Mouse (Mus musculus): ENCODE data around the gene Mycbpap. TPM values are rescaled to one million over a fixed set of nuclear protein-coding genes. Genes with fewer than 3 reads are reported as not detected.
A peak's percentile ranks its signal among the peaks of the same experiment; 100 is the strongest.

Mycbpap gene
- polyA plus RNA-seq, 1 experiment from 2014 or later: 2.2 TPM

DNA sequence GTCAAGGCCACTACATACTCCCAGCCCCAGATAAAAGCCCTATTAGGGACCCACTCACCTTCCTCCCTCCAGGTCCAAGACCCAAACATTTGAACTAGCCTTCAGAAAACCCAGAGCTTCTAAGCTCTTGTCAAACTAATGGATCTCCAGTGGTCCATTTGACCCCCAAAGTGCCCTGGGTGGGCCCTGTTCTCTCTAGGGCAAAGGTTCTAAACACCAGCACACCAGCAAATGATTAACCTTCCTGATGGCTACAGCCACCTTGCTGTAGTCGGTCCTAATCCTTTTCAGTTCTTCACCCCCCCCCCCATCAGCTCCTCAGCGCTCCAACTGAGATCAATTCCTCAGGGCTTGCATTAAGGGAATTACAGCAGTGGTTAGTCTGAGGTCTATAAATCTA is 57.4 kb downstream of the Mycbpap start:
- 44% methylated on average over 2 of the region's 2 CpGs for WGBS
- H3K9me3 ChIP-seq (replicated peaks): no peaks in the 10 kb centered on the region
- ATAC-seq: no peak
- H3K9ac ChIP-seq: no peak overlapping the region
- no peak overlapping the region for H3K4me3 ChIP-seq
- H3K4me2 ChIP-seq: no peak overlapping the region
- H3K27ac ChIP-seq: no peak overlapping the region
- peaks cover 41% of the 10 kb centered on the region for H3K4me1 ChIP-seq
- peaks cover 16% of the 10 kb centered on the region for H3K36me3 ChIP-seq (ENCODE audit: poor library complexity, severe bottlenecking)
- H3K27me3 ChIP-seq: no peaks in the 10 kb centered on the region

DNA sequence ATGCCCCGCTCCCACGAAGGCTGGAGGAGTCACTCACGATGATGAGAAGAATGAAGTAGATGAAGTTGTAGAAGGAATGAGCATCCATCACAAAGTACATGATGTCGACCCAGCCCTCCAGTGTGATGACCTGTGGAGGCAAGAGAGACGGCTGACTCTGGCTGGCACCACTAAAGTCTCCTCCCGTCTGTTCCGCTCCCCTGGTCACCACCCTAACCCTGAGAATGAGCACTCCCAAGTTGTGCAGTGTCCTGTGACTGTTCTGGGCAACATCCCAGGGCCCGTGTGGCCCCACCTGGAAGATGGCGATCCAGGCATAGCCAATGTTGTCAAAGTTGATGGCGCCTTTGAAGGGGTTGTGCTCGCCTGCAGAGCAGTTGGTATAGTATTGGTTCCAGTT is 59.7 kb downstream of the Mycbpap start:
- WGBS: 93% methylated on average over 11 of the region's 11 CpGs

DNA sequence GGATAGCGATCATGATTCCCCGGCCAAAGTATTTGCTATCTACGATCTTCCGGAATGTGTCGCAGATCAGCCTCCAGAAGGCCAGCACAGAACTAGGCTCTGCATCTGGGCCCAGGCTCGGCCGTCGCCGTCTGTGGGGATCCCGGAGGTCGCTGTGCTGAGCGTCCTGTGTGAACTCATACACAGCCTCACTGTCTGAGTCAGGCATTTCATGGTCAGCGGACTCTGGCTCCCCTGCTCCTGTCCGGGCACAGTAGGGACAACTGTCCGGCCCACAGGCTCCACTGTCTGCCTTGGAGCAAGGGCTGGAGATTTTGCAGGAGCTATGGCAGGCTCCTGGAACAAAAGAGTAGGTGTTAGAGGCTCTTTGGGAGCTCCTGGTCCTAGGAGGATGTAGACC is 64.5 kb downstream of the Mycbpap start:
- Histone ChIP-seq H3K9ac (no peak overlapping the region), H3K4me3 (no peak overlapping the region), H3K36me3 (ENCODE audit: poor library complexity, severe bottlenecking) (peaks cover 15% of the 10 kb centered on the region), H3K27ac (no peak overlapping the region), H3K9me3 (replicated peaks) (no peaks in the 10 kb centered on the region), H3K4me1 (peaks cover 22% of the 10 kb centered on the region), H3K4me2 (no peak overlapping the region), H3K27me3 (no peaks in the 10 kb centered on the region)
- 86% methylated on average over 15 of the region's 15 CpGs for WGBS
- no peak for ATAC-seq

More for the DNA sequence above, 59.7 kb downstream of the Mycbpap start:
- no peak overlapping the region for H3K4me2 ChIP-seq
- H3K36me3 ChIP-seq (ENCODE audit: poor library complexity, severe bottlenecking): peaks cover 17% of the 10 kb centered on the region
- H3K4me1 ChIP-seq: peaks cover 24% of the 10 kb centered on the region
- H3K9me3 ChIP-seq (replicated peaks): no peaks in the 10 kb centered on the region
- H3K9ac ChIP-seq: no peak overlapping the region
- no peaks in the 10 kb centered on the region for H3K27me3 ChIP-seq
- H3K4me3 ChIP-seq: no peak overlapping the region
- H3K27ac ChIP-seq: no peak overlapping the region
- no peak for ATAC-seq

- ATAC-seq: no peak
- Histone ChIP-seq H3K4me2 (no peak overlapping the region), H3K4me1 (peaks cover 22% of the 10 kb centered on the region), H3K36me3 (ENCODE audit: poor library complexity, severe bottlenecking) (peaks cover 8% of the 10 kb centered on the region; the same call in 1 of the 2 replicates), H3K4me3 (no peak overlapping the region), H3K9ac (no peak overlapping the region), H3K27ac (no peak overlapping the region), H3K27me3 (no peaks in the 10 kb centered on the region), H3K9me3 (replicated peaks) (no peaks in the 10 kb centered on the region)
- WGBS: 84% methylated on average over 3 of the region's 3 CpGs
Observed at GRCm38 (mm10) chr11:94456347-94456746, 65.2 kb downstream of the Mycbpap start.

- 68% methylated on average over 10 of the region's 10 CpGs for WGBS
- no peak overlapping the region for H3K4me3 ChIP-seq
- peak overlapping the region; percentile 25 for H3K27ac ChIP-seq
- ATAC-seq: peak; percentile 56
- no peak overlapping the region for H3K4me2 ChIP-seq
- H3K9ac ChIP-seq: 0 out of 2 replicates have a peak overlapping the region, but pooled peaks have one; percentile 21
- no peaks in the 10 kb centered on the region for H3K9me3 ChIP-seq (replicated peaks)
- peaks cover 7% of the 10 kb centered on the region; the same call in 1 of the 2 replicates for H3K36me3 ChIP-seq (ENCODE audit: poor library complexity, severe bottlenecking)
- H3K27me3 ChIP-seq: no peaks in the 10 kb centered on the region
- H3K4me1 ChIP-seq: peaks cover 21% of the 10 kb centered on the region
Observed at GRCm38 (mm10) chr11:94455161-94455820, 66.3 kb downstream of the Mycbpap start.

DNA sequence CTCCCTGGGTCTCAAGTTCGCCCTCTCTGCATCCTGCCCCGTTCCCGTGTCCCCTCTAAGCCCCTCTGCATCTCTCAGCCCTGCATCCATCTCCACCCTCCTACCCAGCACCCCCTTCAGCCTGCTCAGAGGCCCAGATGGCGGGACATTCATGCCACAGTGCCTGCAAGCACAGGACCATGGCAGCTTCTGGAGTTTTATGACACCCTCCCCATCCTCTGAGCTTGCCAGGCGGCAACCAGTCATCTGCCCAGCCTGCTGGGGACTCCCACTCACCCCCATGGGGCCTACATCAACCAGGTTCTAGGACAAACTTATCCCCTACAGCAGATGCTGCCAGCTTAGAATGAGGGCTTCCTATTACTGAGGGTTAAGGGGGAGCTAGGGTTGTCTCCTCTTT is 66.8 kb downstream of the Mycbpap start:
- peaks cover 24% of the 10 kb centered on the region for H3K4me1 ChIP-seq
- peak overlapping the region; percentile 25; the same call in 1 of the 2 replicates for H3K27ac ChIP-seq
- no peak for ATAC-seq
- H3K36me3 ChIP-seq (ENCODE audit: poor library complexity, severe bottlenecking): peaks cover 7% of the 10 kb centered on the region; the same call in 1 of the 2 replicates
- no peak overlapping the region for H3K4me2 ChIP-seq
- H3K4me3 ChIP-seq: no peak overlapping the region
- H3K9ac ChIP-seq: peak overlapping the region; percentile 8; the same call in 1 of the 2 replicates
- no peaks in the 10 kb centered on the region for H3K27me3 ChIP-seq
- whole genome bisulfite sequencing: 74% methylated on average over 5 of the region's 5 CpGs
- H3K9me3 ChIP-seq (replicated peaks): no peaks in the 10 kb centered on the region

Other genes starting within 250 kb of the Mycbpap start
- 0.68 TPM in 1 of 2 replicates, not detected in the other for gene Gm21885, start 239.9 kb downstream of the Mycbpap start, polyA plus RNA-seq (2015; fragmentation: Nextera tagmentation; extraction: Ambion mirVana)
- gene Luc7l3, start 199.8 kb downstream of the Mycbpap start, polyA plus RNA-seq (2015; fragmentation: Nextera tagmentation; extraction: Ambion mirVana): 164 and 173 TPM in 2 replicates
- gene Ankrd40, start 193.7 kb downstream of the Mycbpap start, polyA plus RNA-seq (2015; fragmentation: Nextera tagmentation; extraction: Ambion mirVana): 10.5 and 10.6 TPM in 2 replicates
- gene Abcc3, start 128.7 kb downstream of the Mycbpap start, polyA plus RNA-seq (2015; fragmentation: Nextera tagmentation; extraction: Ambion mirVana): 0.31 and 0.54 TPM in 2 replicates
- 5.4 and 8.4 TPM in 2 replicates for gene Cacna1g, start 47.5 kb downstream of the Mycbpap start, polyA plus RNA-seq (2015; fragmentation: Nextera tagmentation; extraction: Ambion mirVana)
- gene Spata20, start 35.6 kb downstream of the Mycbpap start, polyA plus RNA-seq (2015; fragmentation: Nextera tagmentation; extraction: Ambion mirVana): 0.18 TPM in 1 of 2 replicates, not detected in the other
- 0.15 and 0.34 TPM in 2 replicates for gene Epn3, start 21.8 kb downstream of the Mycbpap start, polyA plus RNA-seq (2015; fragmentation: Nextera tagmentation; extraction: Ambion mirVana)
- gene Rsad1, start 27.5 kb upstream of the Mycbpap start, polyA plus RNA-seq (2015; fragmentation: Nextera tagmentation; extraction: Ambion mirVana): 3.1 and 3.7 TPM in 2 replicates
- gene Chad, start 43.3 kb upstream of the Mycbpap start, polyA plus RNA-seq (2015; fragmentation: Nextera tagmentation; extraction: Ambion mirVana): 0.14 and 0.19 TPM in 2 replicates
- 1.4 and 1.8 TPM in 2 replicates for gene Acsf2, start 80.1 kb upstream of the Mycbpap start, polyA plus RNA-seq (2015; fragmentation: Nextera tagmentation; extraction: Ambion mirVana)
- gene Lrrc59, start 108.0 kb upstream of the Mycbpap start, polyA plus RNA-seq (2015; fragmentation: Nextera tagmentation; extraction: Ambion mirVana): 165 and 182 TPM in 2 replicates
- 144 and 153 TPM in 2 replicates for gene Mrpl27, start 132.0 kb upstream of the Mycbpap start, polyA plus RNA-seq (2015; fragmentation: Nextera tagmentation; extraction: Ambion mirVana)
- 26.6 and 31.7 TPM in 2 replicates for gene Eme1, start 132.2 kb upstream of the Mycbpap start, polyA plus RNA-seq (2015; fragmentation: Nextera tagmentation; extraction: Ambion mirVana)
- gene Xylt2, start 155.8 kb upstream of the Mycbpap start, polyA plus RNA-seq (2015; fragmentation: Nextera tagmentation; extraction: Ambion mirVana): 8.2 and 8.7 TPM in 2 replicates
- not detected in 2 replicates for gene Gm11541, start 182.8 kb upstream of the Mycbpap start, polyA plus RNA-seq (2015; fragmentation: Nextera tagmentation; extraction: Ambion mirVana)
- gene Cdc34b, start 220.0 kb upstream of the Mycbpap start, polyA plus RNA-seq (2015; fragmentation: Nextera tagmentation; extraction: Ambion mirVana): not detected in 2 replicates